Mouse (Mus musculus) ES-Bruce4 (cell line): ENCODE results near the gene Gm3012. TPM values are rescaled to one million over a fixed set of nuclear protein-coding genes. Genes with fewer than 3 reads are reported as not detected.
"Not testable (repeated sequence)": the region's sequence is repeated elsewhere in the genome, so short reads cannot be mapped to it uniquely, and the experiment has no call there.

ENCODE experiments used
- H3K27ac ChIP-seq: 2 replicates; pipeline ENCODE4 v1.5.1; 2012; ENCODE audit warnings: low read length, inconsistent platforms; ENCODE audit not compliant: insufficient read depth
- H3K27me3 ChIP-seq: 2 replicates; pipeline ENCODE4 v1.6.1; 2012; ENCODE audit warnings: mild to moderate bottlenecking, low read length, inconsistent platforms; ENCODE audit not compliant: control insufficient read depth, poor library complexity, insufficient read depth, severe bottlenecking
- H3K36me3 ChIP-seq: 2 replicates; pipeline ENCODE4 v1.6.1; 2012; ENCODE audit warnings: inconsistent platforms, mild to moderate bottlenecking, low read length, moderate library complexity; ENCODE audit not compliant: control insufficient read depth, poor library complexity, insufficient read depth, severe bottlenecking
- H3K4me1 ChIP-seq: one replicate; pipeline ENCODE4 v1.8.1; 2011; ENCODE audit warnings: low read length; ENCODE audit not compliant: control insufficient read depth, insufficient read depth
- H3K4me3 ChIP-seq: 2 replicates; pipeline ENCODE4 v1.5.1; 2011; ENCODE audit warnings: low read depth, mild to moderate bottlenecking, low read length
- H3K9ac ChIP-seq: 2 replicates; pipeline ENCODE4 v1.6.1; 2012; ENCODE audit warnings: low read depth, mild to moderate bottlenecking, inconsistent platforms; ENCODE audit not compliant: poor library complexity, severe bottlenecking
- H3K9me3 ChIP-seq: replicated peaks from 2 replicates; pipeline ENCODE4 v1.6.1; 2012; ENCODE audit warnings: mild to moderate bottlenecking, low read length, inconsistent platforms; ENCODE audit not compliant: control insufficient read depth, poor library complexity, insufficient read depth, severe bottlenecking
- polyA plus RNA-seq: library from polyadenylated mRNA; stranded (reverse); fragments of >200 nt; gene quantifications from 2 replicates; pipeline ENCODE4 v1.2.4, GENCODE M21; 2011; ENCODE audit warnings: low read depth; ENCODE audit not compliant: missing spikeins, insufficient read depth, insufficient read length

Gene Gm3012
- not detected in 2 replicates for polyA plus RNA-seq

- not testable (repeated sequence) for H3K4me1 ChIP-seq, H3K9ac ChIP-seq, H3K4me3 ChIP-seq, H3K9me3 ChIP-seq, H3K36me3 ChIP-seq, H3K27me3 ChIP-seq, H3K27ac ChIP-seq
These were observed at the start of gene Gm3012 for GRCm38 (mm10) chr14:3634212-3634611. TSS of gene Gm3012 (plus strand) at chr14:3634512.

GRCm38 (mm10) chr14:3651730-3652129 is 17.4 kb downstream of the Gm3012 start, which contains the start of gene Gm3020:
TSS of gene Gm3020 (plus strand) at chr14:3652030.
- not testable (repeated sequence) for H3K27me3 ChIP-seq, H3K36me3 ChIP-seq, H3K9ac ChIP-seq, H3K27ac ChIP-seq, H3K4me3 ChIP-seq, H3K9me3 ChIP-seq, H3K4me1 ChIP-seq

DNA sequence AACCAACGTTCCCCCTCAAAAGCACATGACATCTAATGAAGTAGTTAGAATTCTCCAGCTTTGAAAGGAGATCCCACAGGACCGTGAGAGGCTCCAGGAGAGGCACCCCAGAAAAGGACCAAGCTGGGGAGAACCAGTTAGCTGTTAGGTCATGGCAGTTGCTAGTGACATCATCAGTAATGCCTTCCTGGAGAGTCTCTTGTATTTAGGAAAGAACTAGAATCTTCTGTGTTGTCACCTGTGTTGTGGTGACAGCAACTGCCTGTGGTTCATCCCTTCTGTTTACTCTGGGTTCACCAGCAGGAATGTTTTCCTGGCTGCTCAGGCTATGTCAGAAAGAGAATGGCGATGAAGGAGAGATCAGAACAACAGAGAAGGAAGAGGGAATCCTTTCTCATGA is 54.2 kb downstream of the Gm3012 start, which contains the start of gene Gm3043:
TSS of gene Gm3043 (plus strand) at position 301 of the 400 bp plus-strand sequence.
- not testable (repeated sequence) for H3K4me1 ChIP-seq, H3K36me3 ChIP-seq, H3K9ac ChIP-seq, H3K9me3 ChIP-seq, H3K27me3 ChIP-seq, H3K27ac ChIP-seq, H3K4me3 ChIP-seq

Other genes with a start within 250 kb of the Gm3012 start
- gene Gm10413, start 239.4 kb upstream of the Gm3012 start, polyA plus RNA-seq, result not detected in 2 replicates
- not detected in 2 replicates for gene Gm10409, start 221.9 kb upstream of the Gm3012 start, polyA plus RNA-seq
- 0.54 and 0.78 TPM in 2 replicates for gene Gm3005, start 206.4 kb upstream of the Gm3012 start, polyA plus RNA-seq
- not detected in 2 replicates for gene Gm10408, start 185.1 kb upstream of the Gm3012 start, polyA plus RNA-seq
- not detected in 2 replicates for gene Gm3020, start 17.5 kb downstream of the Gm3012 start, polyA plus RNA-seq
- gene Gm3043, start 54.3 kb downstream of the Gm3012 start, polyA plus RNA-seq, result not detected in 2 replicates
- gene Gm3002, start 175.6 kb downstream of the Gm3012 start, polyA plus RNA-seq, result 0.99 TPM in 1 of 2 replicates, not detected in the other
- not detected in 2 replicates for gene Gm3033, start 211.7 kb downstream of the Gm3012 start, polyA plus RNA-seq
- not detected in 2 replicates for gene Gm2916, start 249.7 kb downstream of the Gm3012 start, polyA plus RNA-seq